Mouse (Mus musculus) lung, postnatal 0 days (tissue): ENCODE data around the gene Prkce. TPM values are rescaled to one million over a fixed set of nuclear protein-coding genes. Genes with fewer than 3 reads are reported as not detected.

ENCODE experiments used
- ATAC-seq: fragments of 200-750 bp; cut with Nextera tagmentation; 2 replicates; pipeline ENCODE4 v1.8.0; 2017; ENCODE audit warnings: moderate library complexity
- DNase-seq: peaks from one replicate; pipeline ENCODE4 v3.0.0-alpha.2; 2016; ENCODE audit warnings: low spot score
- H3K27ac ChIP-seq: fragments of 300-500 bp; sonication (generic); 2 replicates; pipeline ENCODE4 v1.5.1; 2014; ENCODE audit warnings: antibody characterized with exemption, mild to moderate bottlenecking, low read length, mixed read lengths
- H3K27me3 ChIP-seq: fragments of 300-500 bp; sonication (generic); replicated peaks from 2 replicates; pipeline ENCODE4 v1.6.1; 2014; ENCODE audit warnings: low read length, mixed read lengths; ENCODE audit not compliant: insufficient read depth
- H3K36me3 ChIP-seq: fragments of 300-500 bp; sonication (generic); 2 replicates; pipeline ENCODE4 v1.6.1; 2014; ENCODE audit warnings: low read length, mixed read lengths; ENCODE audit not compliant: insufficient read depth
- H3K4me1 ChIP-seq: fragments of 300-500 bp; sonication (generic); 2 replicates; pipeline ENCODE4 v1.6.1; 2014; ENCODE audit warnings: antibody characterized with exemption, low read depth, low read length, mixed read lengths; ENCODE audit not compliant: insufficient read depth
- H3K4me2 ChIP-seq: fragments of 300-500 bp; sonication (generic); replicated peaks from 2 replicates; pipeline ENCODE4 v1.6.1; 2014; ENCODE audit warnings: low read depth, mild to moderate bottlenecking, low read length, moderate library complexity, mixed read lengths
- H3K4me3 ChIP-seq: fragments of 300-500 bp; sonication (generic); 2 replicates; pipeline ENCODE4 v1.5.1; 2014; ENCODE audit warnings: low read depth, low read length
- H3K9ac ChIP-seq: fragments of 300-500 bp; sonication (generic); replicated peaks from 2 replicates; pipeline ENCODE4 v1.6.1; 2014; ENCODE audit warnings: low read depth, mild to moderate bottlenecking
- H3K9me3 ChIP-seq: fragments of 300-500 bp; sonication (generic); 2 replicates; pipeline ENCODE4 v1.6.1; 2016; ENCODE audit warnings: low read length, mixed read lengths
- CTCF ChIP-seq: IDR thresholded peaks from 2 replicates; pipeline ENCODE4 v1.5.1; 2016; ENCODE audit warnings: antibody characterized with exemption, mild to moderate bottlenecking
- EP300 ChIP-seq: IDR thresholded peaks from 2 replicates; pipeline ENCODE4 v1.6.1; 2016; ENCODE audit warnings: antibody characterized with exemption, mild to moderate bottlenecking, control low read depth
- WGBS: fragments of 180-500 bp; shearing (Covaris S2); extraction: QIAGEN DNeasy Blood & Tissue Kit; methylation state at CpG from one replicate; pipeline ENCODE4 v1.1.7; 2014; 5-methylcytosine and 5-hydroxymethylcytosine counted together
- polyA plus RNA-seq: library from polyadenylated mRNA; unstranded; fragments of >200 nt; fragmentation: Nextera tagmentation; extraction: Ambion mirVana; gene quantifications from 2 replicates; pipeline ENCODE4 v1.2.1, GENCODE M21; 2015

Gene Prkce
- polyA plus RNA-seq, 1 experiment from 2014 or later: 10.6 TPM

DNA sequence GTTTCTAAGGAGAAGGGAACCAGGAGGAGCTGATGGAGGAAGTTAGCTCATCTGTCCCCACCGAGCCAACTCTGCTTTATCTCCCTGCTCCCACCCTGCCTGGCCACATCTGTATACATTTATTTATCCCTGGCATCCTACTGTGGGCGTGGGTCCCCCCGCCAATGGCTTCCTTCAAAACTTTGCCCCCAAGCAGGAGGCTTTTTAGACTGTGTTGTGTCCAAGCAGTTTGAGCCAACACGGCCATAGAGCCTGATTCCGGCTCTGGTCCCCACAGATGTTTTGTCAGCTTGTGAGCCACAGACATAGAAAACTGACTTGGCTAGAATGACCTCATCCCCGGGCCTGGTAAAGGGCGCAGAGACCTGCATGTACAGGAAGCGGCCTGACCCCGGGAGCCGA, 89.1 kb downstream of the Prkce start:
- H3K9ac ChIP-seq: no peak overlapping the region
- WGBS: 48% methylated on average over 10 of the region's 10 CpGs
- no peak overlapping the region for H3K4me2 ChIP-seq
- DNase-seq (peak; percentile 64), ATAC-seq (peak; percentile 91)
- H3K27ac ChIP-seq: no peak overlapping the region; the same call in 1 of the 2 replicates
- H3K27me3 ChIP-seq: no peaks in the 10 kb centered on the region
- no peak overlapping the region for H3K4me3 ChIP-seq
- no peaks in the 10 kb centered on the region for H3K36me3 ChIP-seq
- TF ChIP-seq EP300: peak; percentile 89
- no peak for TF ChIP-seq CTCF
- no peaks in the 10 kb centered on the region for H3K9me3 ChIP-seq
- H3K4me1 ChIP-seq: no peaks in the 10 kb centered on the region

DNA sequence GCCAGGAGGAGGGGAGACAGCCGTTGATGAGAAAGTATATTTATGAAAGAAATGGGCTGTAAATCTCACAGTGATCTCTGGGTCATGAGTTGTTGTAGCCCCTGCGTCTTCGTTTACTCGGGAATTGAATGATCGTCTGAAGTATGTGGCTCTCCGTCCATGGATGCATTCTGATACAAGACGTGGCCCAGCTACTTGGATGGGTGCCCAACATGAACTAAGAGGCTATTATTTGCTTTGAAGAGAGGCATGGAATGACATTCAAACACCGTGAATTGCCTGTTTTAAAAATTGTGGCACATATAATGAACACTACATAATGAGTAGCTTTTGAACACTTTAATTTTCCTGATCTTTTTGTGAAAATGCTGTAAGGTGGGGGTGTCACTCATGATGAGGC, 93.5 kb downstream of the Prkce start:
- Histone ChIP-seq H3K27me3 (no peaks in the 10 kb centered on the region), H3K4me1 (no peaks in the 10 kb centered on the region), H3K4me2 (no peak overlapping the region), H3K36me3 (no peaks in the 10 kb centered on the region), H3K9ac (no peak overlapping the region), H3K9me3 (no peaks in the 10 kb centered on the region), H3K4me3 (no peak overlapping the region), H3K27ac (no peak overlapping the region)
- TF ChIP-seq CTCF (no peak), EP300 (no peak)
- 33% methylated on average over 8 of the region's 8 CpGs for WGBS
- peak; percentile 59 for DNase-seq
- no peak for ATAC-seq

DNA sequence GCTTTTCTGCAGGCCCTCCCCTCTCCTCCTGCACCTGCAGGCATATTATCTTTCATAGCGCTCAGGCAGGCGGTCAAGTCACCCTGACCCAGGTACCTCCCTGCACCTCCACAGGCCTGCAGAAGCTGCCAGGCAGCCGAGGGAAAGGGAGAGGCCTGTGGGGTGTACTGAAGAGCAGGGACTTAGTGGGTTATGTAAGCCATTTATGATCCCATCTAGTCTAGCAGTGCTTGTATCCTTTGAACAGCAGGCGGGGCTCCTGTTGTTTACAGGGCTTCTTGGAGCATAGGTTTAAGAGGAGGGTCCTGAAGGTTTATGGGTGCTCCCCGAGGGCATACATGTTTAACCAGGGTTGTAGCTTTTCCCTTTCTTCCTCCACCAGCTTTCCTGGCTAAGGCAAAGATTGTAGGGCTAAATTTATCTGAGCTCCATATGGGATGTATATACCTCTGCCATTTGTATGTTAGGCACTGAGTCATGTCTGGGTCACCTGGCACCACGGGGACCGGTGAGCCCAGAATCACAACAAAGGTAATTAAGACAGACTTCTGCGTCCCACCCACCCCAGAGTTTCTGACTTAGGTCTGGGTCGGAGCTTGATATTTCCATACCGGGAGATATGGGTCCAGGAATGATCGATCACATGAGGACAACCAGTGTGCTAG, 96.5 kb downstream of the Prkce start:
- WGBS: 85% methylated on average over 11 of the region's 11 CpGs
- Histone ChIP-seq H3K36me3 (no peaks in the 10 kb centered on the region), H3K27me3 (no peaks in the 10 kb centered on the region), H3K9me3 (no peaks in the 10 kb centered on the region), H3K9ac (no peak overlapping the region), H3K4me1 (no peaks in the 10 kb centered on the region), H3K27ac (no peak overlapping the region), H3K4me3 (no peak overlapping the region), H3K4me2 (no peak overlapping the region)
- TF ChIP-seq CTCF (no peak), EP300 (no peak)
- DNase-seq: no peak
- no peak for ATAC-seq

GRCm38 (mm10) chr17:86266051-86266450, 98.5 kb downstream of the Prkce start:
- Histone ChIP-seq H3K4me1 (no peaks in the 10 kb centered on the region), H3K9me3 (no peaks in the 10 kb centered on the region), H3K4me2 (no peak overlapping the region), H3K9ac (no peak overlapping the region), H3K36me3 (no peaks in the 10 kb centered on the region), H3K4me3 (no peak overlapping the region), H3K27ac (no peak overlapping the region), H3K27me3 (no peaks in the 10 kb centered on the region)
- ATAC-seq (peak; percentile 59), DNase-seq (no peak)
- no peak for TF ChIP-seq EP300
- no peak for TF ChIP-seq CTCF
- WGBS: 71% methylated on average over 6 of the region's 6 CpGs

DNA sequence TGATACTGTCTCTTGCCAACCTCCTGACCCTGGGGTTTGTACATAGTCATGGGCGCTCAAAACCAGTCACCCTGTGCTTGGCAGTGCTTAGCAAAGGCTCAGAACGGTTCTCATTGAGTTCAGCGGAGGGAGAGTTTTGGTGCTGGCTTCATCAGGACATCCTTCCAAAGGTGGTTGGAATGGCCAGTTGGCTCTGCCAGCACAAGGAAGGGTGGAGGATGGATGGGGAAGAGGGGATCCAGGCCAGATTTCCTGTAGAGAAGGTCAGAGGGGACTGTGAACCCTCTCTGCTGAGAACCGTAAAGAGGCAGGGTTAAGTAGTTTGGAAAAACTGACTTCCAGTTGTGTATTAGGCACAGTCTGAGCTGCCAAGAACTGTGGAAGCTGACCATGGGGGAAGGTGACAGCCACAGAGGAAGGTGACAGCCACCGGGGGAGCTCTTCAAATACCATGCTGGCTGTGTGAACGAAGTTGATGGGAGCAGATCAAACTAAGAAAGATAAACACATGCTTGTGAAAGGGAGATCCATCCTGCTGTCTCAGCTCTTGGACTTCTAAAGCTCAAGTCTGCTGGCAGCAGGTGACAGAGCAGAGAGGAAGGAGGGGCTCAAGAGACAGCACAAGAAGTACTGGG, 99.7 kb downstream of the Prkce start:
- no peak overlapping the region for H3K27ac ChIP-seq
- TF ChIP-seq EP300 (no peak), CTCF (no peak)
- no peaks in the 10 kb centered on the region for H3K36me3 ChIP-seq
- no peak overlapping the region for H3K9ac ChIP-seq
- H3K9me3 ChIP-seq: no peaks in the 10 kb centered on the region
- H3K4me2 ChIP-seq: no peak overlapping the region
- H3K27me3 ChIP-seq: no peaks in the 10 kb centered on the region
- no peaks in the 10 kb centered on the region for H3K4me1 ChIP-seq
- no peak for DNase-seq
- no peak for ATAC-seq
- 57% methylated on average over 6 of the region's 6 CpGs for whole genome bisulfite sequencing
- no peak overlapping the region for H3K4me3 ChIP-seq

DNA sequence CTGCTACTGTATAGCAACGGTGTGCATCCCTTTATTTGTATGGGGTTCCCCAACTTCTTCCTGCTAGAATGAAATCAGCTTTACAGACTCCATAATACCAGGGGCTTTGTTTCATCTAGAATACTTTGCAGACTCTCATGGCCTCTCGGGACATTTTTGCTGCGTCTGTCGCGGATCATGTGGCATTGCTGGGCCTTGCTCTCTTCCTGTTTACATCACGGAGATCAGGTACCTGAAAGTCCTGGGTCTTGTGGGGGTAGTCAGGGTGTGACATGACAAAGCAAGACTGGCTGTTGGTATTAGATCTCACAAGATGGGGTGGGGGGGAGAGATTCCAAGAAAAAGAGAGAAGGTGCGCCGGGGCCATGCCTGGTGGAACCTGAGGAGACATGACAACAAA, 102.1 kb downstream of the Prkce start:
- Histone ChIP-seq H3K27me3 (no peaks in the 10 kb centered on the region), H3K4me1 (no peaks in the 10 kb centered on the region), H3K4me3 (no peak overlapping the region), H3K27ac (no peak overlapping the region), H3K36me3 (no peaks in the 10 kb centered on the region), H3K9me3 (no peaks in the 10 kb centered on the region), H3K9ac (no peak overlapping the region), H3K4me2 (no peak overlapping the region)
- TF ChIP-seq CTCF (no peak), EP300 (no peak)
- no peak for ATAC-seq
- 91% methylated on average over 8 of the region's 8 CpGs for WGBS
- no peak for DNase-seq
